Mouse (Mus musculus) testis, adult 2 months (tissue): ENCODE data around the gene Macrod1.

Experiments used
- CTCF ChIP-seq: fragments of 200-500 bp; IDR thresholded peaks from 2 replicates; pipeline ENCODE4 v1.5.1; 2012; ENCODE audit warnings: low read depth, mild to moderate bottlenecking, inconsistent platforms, low read length, moderate library complexity; ENCODE audit not compliant: control insufficient read depth, insufficient read depth, insufficient replicate concordance
- POLR2A ChIP-seq: fragments of 200-500 bp; IDR thresholded peaks from 2 replicates; pipeline ENCODE4 v1.6.1; 2012; ENCODE audit warnings: low read depth, mild to moderate bottlenecking, inconsistent platforms, low read length, moderate library complexity; ENCODE audit not compliant: control insufficient read depth

DNA sequence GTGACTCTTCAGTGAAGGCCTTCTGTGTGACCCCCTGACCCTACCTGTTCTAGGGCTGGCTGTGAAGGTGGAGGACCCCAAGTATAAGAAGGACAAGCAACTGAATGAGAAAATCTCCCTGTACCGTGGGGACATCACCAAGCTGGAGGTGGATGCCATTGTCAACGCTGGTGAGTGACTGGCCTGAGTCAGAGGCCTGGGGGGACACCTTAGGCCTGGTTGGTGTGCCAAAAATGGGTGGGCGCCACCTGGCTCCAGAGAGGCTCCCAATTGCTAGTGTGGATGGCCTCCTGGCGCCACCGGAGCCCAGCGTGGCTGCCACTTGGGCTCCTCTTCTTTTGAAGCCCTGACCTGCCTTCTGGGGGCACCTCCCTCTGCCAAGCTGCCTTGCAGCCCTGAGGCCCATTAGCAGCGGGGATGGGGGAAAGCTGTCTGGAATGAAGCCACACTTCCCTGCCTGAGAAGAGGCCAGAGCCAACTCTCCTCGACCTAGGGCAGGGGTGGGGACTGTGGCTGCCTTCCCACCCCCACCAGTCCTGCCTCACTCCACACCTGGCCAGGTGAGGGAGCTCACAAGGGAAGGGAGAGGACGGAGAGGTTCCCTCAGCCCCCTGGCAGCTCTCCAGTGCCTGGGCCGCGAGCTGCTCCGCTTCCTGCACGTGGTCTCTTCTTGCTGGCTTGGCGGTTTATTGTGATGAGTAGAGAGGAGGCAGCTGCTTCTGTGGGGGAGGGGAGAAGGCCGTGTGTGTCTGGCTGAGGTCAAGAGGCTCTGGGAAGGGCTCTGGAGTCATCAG is 9.6 kb downstream of the Macrod1 start:
- TF ChIP-seq POLR2A (no peak), CTCF (no peak)
